Mouse (Mus musculus) midbrain, embryonic 13.5 days (tissue): ENCODE results near the gene Pacsin2. TPM values are rescaled to one million over a fixed set of nuclear protein-coding genes. Genes with fewer than 3 reads are reported as not detected.
A peak's percentile ranks its signal among the peaks of the same experiment; 100 is the strongest.

Experiments
- ATAC-seq: fragments of 200-750 bp; cut with Nextera tagmentation; 2 replicates; pipeline ENCODE4 v1.8.0; 2017; ENCODE audit warnings: mild to moderate bottlenecking, moderate TSS enrichment, moderate library complexity
- H3K27ac ChIP-seq: fragments of 300-500 bp; sonication (generic); 2 replicates; pipeline ENCODE4 v1.5.1; 2015; ENCODE audit warnings: inconsistent platforms, mild to moderate bottlenecking, moderate library complexity
- H3K27me3 ChIP-seq: fragments of 300-500 bp; sonication (generic); 2 replicates; pipeline ENCODE4 v1.6.1; 2015; ENCODE audit warnings: mild to moderate bottlenecking, inconsistent platforms
- H3K36me3 ChIP-seq: fragments of 300-500 bp; sonication (generic); 2 replicates; pipeline ENCODE4 v1.6.1; 2015; ENCODE audit warnings: mild to moderate bottlenecking, inconsistent platforms
- H3K4me1 ChIP-seq: fragments of 300-500 bp; sonication (generic); replicated peaks from 2 replicates; pipeline ENCODE4 v1.6.1; 2015; ENCODE audit warnings: inconsistent platforms
- H3K4me2 ChIP-seq: fragments of 300-500 bp; sonication (generic); replicated peaks from 2 replicates; pipeline ENCODE4 v1.6.1; 2015; ENCODE audit warnings: moderate library complexity, mild to moderate bottlenecking, inconsistent platforms
- H3K4me3 ChIP-seq: fragments of 300-500 bp; sonication (generic); replicated peaks from 2 replicates; pipeline ENCODE4 v1.5.1; 2015; ENCODE audit warnings: mild to moderate bottlenecking, inconsistent platforms
- H3K9ac ChIP-seq: fragments of 300-500 bp; sonication (generic); replicated peaks from 2 replicates; pipeline ENCODE4 v1.6.1; 2015; ENCODE audit warnings: mild to moderate bottlenecking, inconsistent platforms
- H3K9me3 ChIP-seq: fragments of 300-500 bp; sonication (generic); 2 replicates; pipeline ENCODE4 v1.6.1; 2016; ENCODE audit warnings: mild to moderate bottlenecking, inconsistent platforms
- WGBS: fragments of 180-500 bp; shearing (Covaris S2); methylation state at CpG from one replicate; pipeline ENCODE4 v1.1.7; 2015; 5-methylcytosine and 5-hydroxymethylcytosine counted together
- polyA plus RNA-seq: library from polyadenylated mRNA; unstranded; fragments of >200 nt; fragmentation: Nextera tagmentation; extraction: Ambion mirVana; gene quantifications from 2 replicates; pipeline ENCODE4 v1.2.1, GENCODE M21; 2015

The Pacsin2 gene
- polyA plus RNA-seq, 1 experiment from 2014 or later: 27.1 TPM

DNA sequence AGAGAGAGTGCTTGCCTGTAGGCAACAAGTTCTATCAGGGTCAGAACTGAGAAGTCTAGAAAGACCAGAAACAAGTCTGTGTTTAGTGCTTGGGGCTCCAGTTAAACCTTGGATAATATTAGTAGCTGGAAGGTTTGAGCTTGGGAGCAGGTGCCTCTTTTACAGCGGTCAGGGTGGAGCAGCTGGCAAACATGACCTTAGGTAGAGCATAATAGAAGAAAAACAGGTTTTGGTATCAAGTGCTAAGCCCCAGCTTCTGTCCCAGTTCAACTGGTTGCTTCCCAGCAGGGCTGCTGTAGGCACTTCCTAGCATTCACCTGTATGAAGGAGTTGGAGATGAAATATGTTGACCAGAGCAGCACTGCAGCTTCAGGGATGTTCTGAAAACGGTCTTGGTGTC lies 113.5 kb downstream of the Pacsin2 start:
- H3K4me1 ChIP-seq: peaks cover 16% of the 10 kb centered on the region
- no peaks in the 10 kb centered on the region for H3K27me3 ChIP-seq
- H3K9me3 ChIP-seq: no peaks in the 10 kb centered on the region
- no peak for ATAC-seq
- no peaks in the 10 kb centered on the region; the same call in 1 of the 2 replicates for H3K36me3 ChIP-seq
- H3K9ac ChIP-seq: peak overlapping the region; percentile 90; the same call in 1 of the 2 replicates
- no peak overlapping the region for H3K27ac ChIP-seq
- peak overlapping the region; percentile 82 for H3K4me3 ChIP-seq
- 74% methylated on average over 2 of the region's 2 CpGs for WGBS
- H3K4me2 ChIP-seq: peak overlapping the region; percentile 92; the same call in 1 of the 2 replicates

DNA sequence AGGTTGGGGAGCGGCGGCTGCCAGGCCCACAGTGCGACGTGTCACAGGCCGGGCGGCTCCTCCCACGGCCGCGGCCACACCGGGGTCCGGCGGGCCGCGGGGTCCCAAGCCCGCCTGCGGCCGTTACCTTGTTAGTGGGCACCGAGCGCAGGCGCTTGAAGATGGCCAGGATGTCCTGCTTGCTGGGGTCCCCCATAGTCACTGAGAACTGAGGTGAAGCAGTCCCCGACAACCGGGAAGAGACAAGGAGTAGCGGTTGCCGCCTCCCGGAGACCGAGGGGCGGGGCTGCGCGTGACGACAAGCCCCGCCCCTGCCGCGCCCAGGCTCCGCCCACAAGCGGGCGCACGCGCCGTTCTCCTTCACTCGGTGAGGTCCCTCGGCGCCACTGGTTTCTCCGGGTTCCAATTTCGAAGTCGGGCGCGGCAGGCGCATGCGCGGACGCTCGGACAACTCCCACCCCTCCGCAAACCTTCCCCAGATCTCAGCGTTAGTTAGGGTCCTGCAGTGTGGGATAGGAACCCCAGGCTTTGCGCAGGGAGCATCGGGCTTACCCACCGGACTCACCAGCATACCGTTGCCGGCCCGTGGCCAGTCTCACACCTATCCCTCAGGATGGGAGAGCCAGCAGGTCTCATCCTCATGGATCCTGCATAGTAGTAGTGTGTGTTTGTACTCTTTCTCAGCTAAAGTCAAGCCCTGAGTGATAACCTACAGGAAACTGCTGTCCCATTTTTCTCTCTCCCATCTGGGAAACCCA lies 114.3 kb downstream of the Pacsin2 start, which contains the start of gene Arfgap3:
Arfgap3 (minus strand) TSS at position 294 of the 758 bp plus-strand sequence.
- peak within 1 kb of the TSS; percentile 92 for H3K4me2 ChIP-seq
- no peaks in the 10 kb centered on the region for H3K9me3 ChIP-seq
- peak; percentile 92 for ATAC-seq
- WGBS: under 1% methylated on average over 60 of the region's 60 CpGs
- no peaks in the 10 kb centered on the region for H3K27me3 ChIP-seq
- peak within 1 kb of the TSS; percentile 90 for H3K9ac ChIP-seq
- H3K27ac ChIP-seq: peak within 1 kb of the TSS; percentile 62
- peak within 1 kb of the TSS; percentile 82 for H3K4me3 ChIP-seq
- no peaks in the 10 kb centered on the region; the same call in 1 of the 2 replicates for H3K36me3 ChIP-seq
- H3K4me1 ChIP-seq: peaks cover 16% of the 10 kb centered on the region

DNA sequence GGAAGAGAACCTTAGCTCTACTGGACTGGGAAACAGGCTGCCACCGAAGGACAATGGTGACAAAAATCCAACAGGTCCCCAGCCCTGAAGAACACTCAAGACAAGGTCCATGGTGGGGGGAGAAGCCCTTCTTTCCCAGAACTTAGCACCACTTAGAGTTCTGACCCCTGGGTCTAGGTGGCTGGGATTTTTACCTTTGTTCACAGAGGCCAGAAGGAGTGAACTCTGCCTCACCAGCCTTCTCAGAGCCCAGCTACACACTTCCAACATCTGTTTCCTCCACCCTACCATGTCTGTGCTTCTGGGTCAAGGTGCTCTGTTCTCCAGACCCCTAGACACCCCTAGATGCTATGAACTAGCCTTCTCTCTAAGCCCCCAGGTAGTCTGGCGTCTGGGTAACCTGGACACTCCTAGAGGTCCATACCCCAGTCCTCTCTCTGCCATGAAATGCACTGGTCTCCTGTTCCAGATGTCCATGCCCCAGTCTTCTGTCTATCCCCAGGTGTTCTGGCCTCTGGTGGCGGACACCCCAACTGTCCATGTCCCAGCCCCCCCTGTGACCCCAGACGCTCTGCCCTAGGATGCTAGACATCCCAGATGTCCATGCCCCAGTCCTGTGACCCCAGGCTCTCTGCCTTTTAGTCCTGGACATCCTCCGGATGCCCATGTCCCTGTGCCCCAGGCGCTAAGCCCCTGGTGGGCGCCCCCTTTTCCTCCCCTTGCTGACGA lies 115.0 kb downstream of the Pacsin2 start:
- H3K27ac ChIP-seq: peak overlapping the region; percentile 62
- peak overlapping the region; percentile 82 for H3K4me3 ChIP-seq
- no peaks in the 10 kb centered on the region for H3K27me3 ChIP-seq
- 17% methylated on average over 8 of the region's 8 CpGs for WGBS
- no peaks in the 10 kb centered on the region; the same call in 1 of the 2 replicates for H3K36me3 ChIP-seq
- H3K4me2 ChIP-seq: peak overlapping the region; percentile 92
- H3K4me1 ChIP-seq: peaks cover 16% of the 10 kb centered on the region
- no peaks in the 10 kb centered on the region for H3K9me3 ChIP-seq
- peak; percentile 55 for ATAC-seq
- H3K9ac ChIP-seq: peak overlapping the region; percentile 90

GRCm38 (mm10) chr15:83348747-83349146 lies 115.7 kb downstream of the Pacsin2 start:
- no peak for ATAC-seq
- WGBS: 82% methylated on average over 4 of the region's 4 CpGs

DNA sequence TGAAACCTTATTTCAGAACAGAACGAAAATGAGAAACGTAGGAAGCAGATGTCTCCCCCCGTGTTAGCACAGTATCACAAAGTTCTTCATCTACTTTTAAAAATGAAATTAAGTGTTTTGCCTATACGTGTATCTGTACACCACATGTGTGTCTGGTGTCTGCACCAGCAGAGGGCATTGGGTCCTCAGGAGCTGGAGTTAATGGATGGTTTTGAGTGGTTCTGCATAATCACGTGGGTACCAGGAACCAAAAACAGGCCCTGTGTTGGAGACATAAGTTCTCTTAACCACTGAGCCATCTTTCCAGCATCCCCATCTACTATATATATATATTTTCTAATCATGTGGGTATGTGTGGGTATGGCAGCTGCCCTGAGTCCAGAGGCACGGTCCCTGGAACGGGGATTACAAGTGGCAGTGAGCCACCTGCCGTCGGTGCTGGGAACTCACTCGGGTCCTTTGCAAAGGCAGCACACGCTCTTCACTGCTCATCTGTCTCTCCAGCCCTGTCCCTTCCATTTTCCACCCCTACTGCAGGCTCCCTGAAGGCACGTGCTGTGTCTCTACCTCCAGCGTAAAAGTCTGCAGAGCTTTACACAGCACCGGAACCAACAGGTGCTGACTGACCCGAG lies 118.4 kb downstream of the Pacsin2 start:
- Histone ChIP-seq H3K36me3 (peaks cover 17% of the 10 kb centered on the region), H3K9ac (no peak overlapping the region), H3K4me3 (no peak overlapping the region), H3K4me2 (no peak overlapping the region), H3K27me3 (no peaks in the 10 kb centered on the region), H3K9me3 (no peaks in the 10 kb centered on the region), H3K4me1 (peaks cover 16% of the 10 kb centered on the region), H3K27ac (no peak overlapping the region)
- ATAC-seq: no peak
- WGBS: 88% methylated on average over 15 of the region's 15 CpGs

More at GRCm38 (mm10) chr15:83348747-83349146, 115.7 kb downstream of the Pacsin2 start:
- Histone ChIP-seq H3K36me3 (no peaks in the 10 kb centered on the region; the same call in 1 of the 2 replicates), H3K27me3 (no peaks in the 10 kb centered on the region), H3K4me1 (peaks cover 16% of the 10 kb centered on the region), H3K4me3 (peak overlapping the region; percentile 82; the same call in 1 of the 2 replicates), H3K9ac (peak overlapping the region; percentile 90; the same call in 1 of the 2 replicates), H3K4me2 (peak overlapping the region; percentile 92), H3K9me3 (no peaks in the 10 kb centered on the region), H3K27ac (no peak overlapping the region)

- Histone ChIP-seq H3K27me3 (no peaks in the 10 kb centered on the region), H3K4me1 (peaks cover 12% of the 10 kb centered on the region), H3K9ac (no peak overlapping the region), H3K36me3 (peaks cover 27% of the 10 kb centered on the region), H3K4me3 (no peak overlapping the region), H3K27ac (no peak overlapping the region), H3K9me3 (no peaks in the 10 kb centered on the region), H3K4me2 (no peak overlapping the region)
- no peak for ATAC-seq
- WGBS: 76% methylated on average over 7 of the region's 7 CpGs
These were observed 119.5 kb downstream of the Pacsin2 start for GRCm38 (mm10) chr15:83344956-83345355.

GRCm38 (mm10) chr15:83344157-83344556 lies 120.2 kb downstream of the Pacsin2 start:
- H3K4me1 ChIP-seq: peaks cover 7% of the 10 kb centered on the region
- H3K4me2 ChIP-seq: no peak overlapping the region
- peaks cover 27% of the 10 kb centered on the region for H3K36me3 ChIP-seq
- H3K27me3 ChIP-seq: no peaks in the 10 kb centered on the region
- no peak overlapping the region for H3K9ac ChIP-seq
- H3K4me3 ChIP-seq: no peak overlapping the region
- H3K27ac ChIP-seq: no peak overlapping the region
- WGBS: 25% methylated on average over 7 of the region's 7 CpGs
- H3K9me3 ChIP-seq: no peaks in the 10 kb centered on the region
- ATAC-seq: no peak

GRCm38 (mm10) chr15:83338908-83339307 lies 125.5 kb downstream of the Pacsin2 start:
- H3K4me1 ChIP-seq: no peaks in the 10 kb centered on the region
- no peak for ATAC-seq
- WGBS: 82% methylated on average over 6 of the region's 6 CpGs

DNA sequence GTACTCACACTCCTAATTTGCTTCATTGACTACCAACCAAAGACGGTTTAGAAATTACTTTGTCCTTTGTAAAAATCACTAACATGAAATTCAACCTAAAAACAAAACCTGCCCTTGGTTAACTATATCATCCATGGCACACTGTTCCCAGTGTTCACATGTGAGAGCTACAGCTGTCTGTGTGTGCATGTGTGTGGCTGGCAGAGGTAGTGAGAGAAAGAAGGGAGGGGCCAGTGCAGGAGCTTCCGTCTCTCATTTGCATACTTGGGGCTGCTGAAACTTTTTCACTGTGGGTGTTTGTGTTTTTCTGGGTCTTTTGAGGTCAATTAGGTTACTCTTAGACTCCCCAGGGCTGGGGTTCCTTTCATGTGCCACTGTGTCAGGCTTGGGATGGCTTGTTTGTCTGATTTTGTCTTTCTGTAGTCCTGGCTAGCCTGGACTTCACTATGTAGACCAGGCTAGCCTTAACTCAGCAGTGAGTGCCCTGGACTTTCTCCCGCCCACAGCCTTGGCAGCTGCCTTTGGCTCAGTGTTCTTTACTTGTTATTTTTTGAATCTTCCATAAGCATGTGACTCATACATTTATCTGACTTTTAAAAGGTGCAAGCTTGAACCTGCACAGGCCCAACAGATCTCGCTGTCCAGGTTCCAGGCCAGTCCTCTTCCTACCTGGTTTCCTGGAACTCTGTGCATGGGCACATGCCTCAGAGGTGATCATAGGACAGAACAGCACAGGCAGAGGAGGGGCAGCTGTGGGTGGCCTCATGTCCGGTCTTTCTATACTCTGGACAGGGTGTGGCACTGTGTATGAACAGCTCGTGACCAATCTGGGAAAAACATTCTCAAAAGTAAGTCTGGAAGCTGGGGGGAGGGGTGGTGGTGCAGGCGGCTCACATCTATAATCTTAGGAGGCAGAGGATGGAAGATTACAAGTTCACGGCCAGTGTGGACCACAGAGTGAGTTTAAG lies 126.2 kb downstream of the Pacsin2 start:
- no peaks in the 10 kb centered on the region for H3K27me3 ChIP-seq
- H3K4me1 ChIP-seq: no peaks in the 10 kb centered on the region; the same call in 1 of the 2 replicates
- H3K4me2 ChIP-seq: no peak overlapping the region
- H3K27ac ChIP-seq: no peak overlapping the region
- WGBS: 80% methylated on average over 8 of the region's 8 CpGs
- peaks cover 60% of the 10 kb centered on the region for H3K36me3 ChIP-seq
- H3K9me3 ChIP-seq: no peaks in the 10 kb centered on the region
- H3K4me3 ChIP-seq: no peak overlapping the region
- ATAC-seq: no peak
- no peak overlapping the region for H3K9ac ChIP-seq

More at GRCm38 (mm10) chr15:83338908-83339307, 125.5 kb downstream of the Pacsin2 start:
- Histone ChIP-seq H3K9ac (no peak overlapping the region), H3K27me3 (no peaks in the 10 kb centered on the region), H3K4me3 (no peak overlapping the region), H3K4me2 (no peak overlapping the region), H3K36me3 (peaks cover 54% of the 10 kb centered on the region), H3K27ac (no peak overlapping the region), H3K9me3 (no peaks in the 10 kb centered on the region)

- no peak for ATAC-seq
- Histone ChIP-seq H3K27me3 (no peaks in the 10 kb centered on the region), H3K36me3 (peaks cover 84% of the 10 kb centered on the region), H3K27ac (no peak overlapping the region), H3K4me2 (no peak overlapping the region), H3K4me1 (no peaks in the 10 kb centered on the region; the same call in 1 of the 2 replicates), H3K4me3 (no peak overlapping the region), H3K9me3 (no peaks in the 10 kb centered on the region), H3K9ac (no peak overlapping the region)
- 75% methylated on average over 3 of the region's 3 CpGs for WGBS
These were observed 132.0 kb downstream of the Pacsin2 start for GRCm38 (mm10) chr15:83332373-83332772.

GRCm38 (mm10) chr15:83328952-83329351 lies 135.5 kb downstream of the Pacsin2 start:
- 89% methylated on average over 5 of the region's 5 CpGs for WGBS
- H3K9ac ChIP-seq: no peak overlapping the region
- no peaks in the 10 kb centered on the region for H3K27me3 ChIP-seq
- H3K4me1 ChIP-seq: no peaks in the 10 kb centered on the region; the same call in 1 of the 2 replicates
- H3K4me2 ChIP-seq: no peak overlapping the region
- no peak overlapping the region for H3K27ac ChIP-seq
- H3K4me3 ChIP-seq: no peak overlapping the region
- H3K9me3 ChIP-seq: no peaks in the 10 kb centered on the region
- ATAC-seq: no peak
- peaks cover 80% of the 10 kb centered on the region for H3K36me3 ChIP-seq
